8 mouse cellular contexts compared by ENCODE assay signal in the genomic region with DNA sequence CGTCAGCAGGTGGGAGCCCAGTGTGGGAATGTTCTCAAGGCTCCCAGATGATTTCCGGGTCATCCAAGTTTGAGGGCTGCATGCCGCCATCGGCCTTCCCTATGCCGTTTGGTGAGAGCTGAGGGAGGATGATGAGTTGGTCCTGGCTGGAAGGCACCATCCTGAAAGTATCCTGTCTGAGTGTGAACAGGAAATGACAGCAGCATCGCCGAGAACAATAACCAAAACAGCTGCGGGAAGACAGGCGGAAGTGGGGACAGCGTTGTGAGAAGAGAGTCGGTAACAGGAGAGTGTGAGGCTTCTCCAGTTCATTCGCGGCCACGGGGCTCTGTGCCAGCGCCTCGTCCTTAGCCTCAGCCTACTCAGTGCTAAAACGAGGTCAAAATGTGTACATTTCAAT. TPM values are rescaled to one million over a fixed set of nuclear protein-coding genes. Genes with fewer than 3 reads are reported as not detected.
DNase-seq lines count a peak whose midpoint lies in the region; ATAC-seq lines count a peak whose summit lies in the region.

No protein-coding gene starts in this region.

- H3K9me3 ChIP-seq in intestine, embryonic 15.5 days, result no peaks in the 10 kb centered on the region
- H3K9me3 ChIP-seq in hindbrain, embryonic 11.5 days (ENCODE audit: control insufficient read depth, low read length), result no peaks in the 10 kb centered on the region

- WGBS in intestine, embryonic 15.5 days, result 62% methylated on average over 17 of the region's 17 CpGs
- 81% methylated on average over 17 of the region's 17 CpGs for WGBS in hindbrain, embryonic 11.5 days

- H3K4me3 ChIP-seq in intestine, embryonic 15.5 days (replicated peaks), result no peak overlapping the region
- no peak overlapping the region for H3K4me3 ChIP-seq in hindbrain, embryonic 11.5 days (ENCODE audit: low read depth, low read length)

- peak; percentile 61 for DNase-seq in CD4-positive helper T cell, adult 2 months (ENCODE audit: low read depth, low spot score)
- peak; percentile 50 for DNase-seq in adrenal gland, adult 2 months
- DNase-seq in lung, postnatal 25 days (ENCODE audit: low spot score), result peak; percentile 52
- no peak for DNase-seq in frontal cortex, postnatal 25 days (ENCODE audit: low spot score in 2 of 2)
- no peak for DNase-seq in hindbrain, embryonic 11.5 days (ENCODE audit: low spot score)
- DNase-seq in cerebellum, postnatal 36 days, result no peak
- no peak for DNase-seq in urinary bladder, adult 2 months (ENCODE audit: low spot score)

- H3K27me3 ChIP-seq in intestine, embryonic 15.5 days (replicated peaks), result no peaks in the 10 kb centered on the region
- H3K27me3 ChIP-seq in hindbrain, embryonic 11.5 days (ENCODE audit: control insufficient read depth, insufficient read depth, low read length), result no peaks in the 10 kb centered on the region

- 0 out of 2 replicates have a peak overlapping the region, but pooled peaks have one; percentile 32 for H3K27ac ChIP-seq in intestine, embryonic 15.5 days
- H3K27ac ChIP-seq in hindbrain, embryonic 11.5 days (ENCODE audit: low read depth, low read length), result no peak overlapping the region

- no peaks in the 10 kb centered on the region for H3K36me3 ChIP-seq in intestine, embryonic 15.5 days
- H3K36me3 ChIP-seq in hindbrain, embryonic 11.5 days (ENCODE audit: control insufficient read depth, insufficient read depth, low read length), result no peaks in the 10 kb centered on the region

- ATAC-seq in intestine, embryonic 15.5 days, result peak; percentile 57; the same call in 1 of the 2 replicates
- no peak for ATAC-seq in hindbrain, embryonic 11.5 days (ENCODE audit: low FRiP score)

- H3K9ac ChIP-seq in intestine, embryonic 15.5 days, result no peak overlapping the region
- H3K9ac ChIP-seq in hindbrain, embryonic 11.5 days (ENCODE audit: low read depth, low read length), result no peak overlapping the region

- H3K4me1 ChIP-seq in intestine, embryonic 15.5 days (replicated peaks), result 0 out of 2 replicates have a peak, but pooled peaks cover 3% of the 10 kb centered on the region
- no peaks in the 10 kb centered on the region for H3K4me1 ChIP-seq in hindbrain, embryonic 11.5 days (replicated peaks; ENCODE audit: control insufficient read depth, insufficient read depth, low read length)

- H3K4me2 ChIP-seq in intestine, embryonic 15.5 days (replicated peaks), result peak overlapping the region; percentile 24
- H3K4me2 ChIP-seq in hindbrain, embryonic 11.5 days (replicated peaks; ENCODE audit: low read depth, low read length), result no peak overlapping the region

RNA-seq across cellular contexts. Expression of a gene that starts 30.7 kb away (rescaled TPM):
- total RNA-seq in adrenal gland, adult 2 months (2021), result 100 to 1,000 TPM; 222 to 343 TPM
- 39.7 and 47.7 TPM in 2 replicates for polyA plus RNA-seq in adrenal gland, adult 2 months (2012; rRNA removed)
- 93.1 and 100 TPM in 2 replicates for polyA plus RNA-seq in intestine, embryonic 15.5 days (2015; fragmentation: Nextera tagmentation; extraction: Ambion mirVana)
- polyA plus RNA-seq in hindbrain, embryonic 11.5 days (2014; fragmentation: Nextera tagmentation; extraction: Ambion mirVana), result 388 and 406 TPM in 2 replicates
- 564 and 701 TPM in 2 replicates for polyA plus RNA-seq in urinary bladder, adult 2 months (2012; rRNA removed)

RNA-seq across cellular contexts. Expression of a gene that starts 32.9 kb away (rescaled TPM):
- total RNA-seq in adrenal gland, adult 2 months (2021), result 10 to 100 TPM in 1 of 2 experiments, 1 to 10 TPM in 1; 6.4 to 12.1 TPM
- 5.6 and 7.6 TPM in 2 replicates for polyA plus RNA-seq in adrenal gland, adult 2 months (2012; rRNA removed)
- 37.2 and 40.6 TPM in 2 replicates for polyA plus RNA-seq in intestine, embryonic 15.5 days (2015; fragmentation: Nextera tagmentation; extraction: Ambion mirVana)
- 4.1 and 4.8 TPM in 2 replicates for polyA plus RNA-seq in hindbrain, embryonic 11.5 days (2014; fragmentation: Nextera tagmentation; extraction: Ambion mirVana)
- 21.7 and 24.0 TPM in 2 replicates for polyA plus RNA-seq in urinary bladder, adult 2 months (2012; rRNA removed)

Comparison
In these comparisons a context has a peak if more than half of its experiments do, and no peak if none do; other contexts are left out.
1. DNase-seq: peak in CD4-positive helper T cell, adult 2 months (single experiment), adrenal gland, adult 2 months (single experiment) and lung, postnatal 25 days (single experiment); none in frontal cortex, postnatal 25 days (0 of 2), hindbrain, embryonic 11.5 days (single experiment), cerebellum, postnatal 36 days (0 of 2) and urinary bladder, adult 2 months (single experiment).